Comparison of ENCODE assay signal across 13 mouse cellular contexts in the genomic region with DNA sequence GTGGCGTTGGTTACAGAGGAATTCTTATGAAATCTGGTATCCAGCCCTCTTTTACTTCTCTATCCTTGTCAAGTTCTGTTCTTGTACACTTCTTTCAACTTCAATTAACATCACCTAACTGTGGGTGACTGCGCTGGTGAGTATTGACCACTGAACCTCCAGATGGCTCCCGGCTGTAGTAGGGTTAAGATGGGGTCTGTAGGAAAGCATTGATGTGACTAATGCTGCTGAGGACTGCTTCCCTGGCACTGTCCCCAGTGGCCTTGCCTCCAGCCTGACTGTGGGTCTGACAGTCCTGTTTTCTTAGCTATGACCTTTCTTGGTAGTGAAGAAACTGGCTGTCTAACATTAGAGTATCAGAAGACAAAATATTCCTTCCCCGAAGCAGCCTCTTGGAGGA. TPM values are rescaled to one million over a fixed set of nuclear protein-coding genes. Genes with fewer than 3 reads are reported as not detected.
DNase-seq lines count a peak whose midpoint lies in the region; ATAC-seq and TF ChIP-seq lines count a peak whose summit lies in the region.
"Had no signal": no experiment of that assay in that cellular context is flagged by ENCODE, and none has a peak within 500 bp of the region (broad histone marks: within the 10 kb centered on the region; RNA-seq: fewer than 3 reads in every experiment).

No protein-coding gene starts in this region.

- WGBS in hindbrain, embryonic 16.5 days = 95% methylated on average over 4 of the region's 4 CpGs
- WGBS in hindbrain, postnatal 0 days = 80% methylated on average over 4 of the region's 4 CpGs
- WGBS in lung, postnatal 0 days = 66% methylated on average over 4 of the region's 4 CpGs

- no peaks in the 10 kb centered on the region for H3K27me3 ChIP-seq in hindbrain, embryonic 16.5 days (replicated peaks; ENCODE audit: control insufficient read depth, insufficient read depth, low read length)
- no peaks in the 10 kb centered on the region for H3K27me3 ChIP-seq in hindbrain, postnatal 0 days (ENCODE audit: insufficient read depth, low read length)
- H3K27me3 ChIP-seq in lung, postnatal 0 days (replicated peaks; ENCODE audit: insufficient read depth, low read length) = no peaks in the 10 kb centered on the region

- H3K27ac ChIP-seq in hindbrain, embryonic 16.5 days (ENCODE audit: low read depth, low read length) = no peak overlapping the region
- no peak overlapping the region for H3K27ac ChIP-seq in hindbrain, postnatal 0 days
- no peak overlapping the region for H3K27ac ChIP-seq in lung, postnatal 0 days (ENCODE audit: low read length)
- H3K27ac ChIP-seq: left cerebral cortex, adult 2 months had no signal

- H3K9me3 ChIP-seq in hindbrain, embryonic 16.5 days (ENCODE audit: control insufficient read depth, low read length) = no peaks in the 10 kb centered on the region
- no peaks in the 10 kb centered on the region for H3K9me3 ChIP-seq in hindbrain, postnatal 0 days (ENCODE audit: low read length)
- H3K9me3 ChIP-seq in lung, postnatal 0 days (ENCODE audit: low read length) = no peaks in the 10 kb centered on the region

- H3K36me3 ChIP-seq in hindbrain, embryonic 16.5 days (ENCODE audit: control insufficient read depth, insufficient read depth, low read length) = peaks cover 10% of the 10 kb centered on the region
- peaks cover 6% of the 10 kb centered on the region; the same call in 1 of the 2 replicates for H3K36me3 ChIP-seq in hindbrain, postnatal 0 days (ENCODE audit: insufficient read depth, low read length)
- no peaks in the 10 kb centered on the region for H3K36me3 ChIP-seq in lung, postnatal 0 days (ENCODE audit: insufficient read depth, low read length)

- 0 out of 2 replicates have a peak, but pooled peaks have one; percentile 35 for TF ChIP-seq EP300 in lung, postnatal 0 days (IDR thresholded peaks at IDR 0.05)

- no peak for DNase-seq in hindbrain, postnatal 0 days (ENCODE audit: low spot score)
- DNase-seq in adrenal gland, adult 18-20 months (ENCODE audit: low spot score in 2 of 2) = peak; percentile 30 to 39
- peak; percentile 38 to 71 for DNase-seq in heart, adult 9 months (ENCODE audit: low spot score in 2 of 2)
- peak; percentile 84 for DNase-seq in lung, postnatal 0 days (ENCODE audit: low spot score)
- DNase-seq in spleen, postnatal 10 days (ENCODE audit: low spot score in 2 of 2) = no peak
- DNase-seq in layer of hippocampus, postnatal 36 days = no peak
- no peak for DNase-seq in c-Kit-positive CD71-positive TER-119-positive erythroid progenitor cells, embryonic 14.5 days (ENCODE audit: low spot score)

- H3K4me3 ChIP-seq in hindbrain, embryonic 16.5 days (ENCODE audit: low read length) = no peak overlapping the region
- no peak overlapping the region for H3K4me3 ChIP-seq in hindbrain, postnatal 0 days (ENCODE audit: low read length)
- no peak overlapping the region for H3K4me3 ChIP-seq in lung, postnatal 0 days (ENCODE audit: low read depth, low read length)
- H3K4me3 ChIP-seq: left cerebral cortex, adult 2 months had no signal

- H3K9ac ChIP-seq in hindbrain, embryonic 16.5 days (ENCODE audit: low read depth, low read length) = no peak overlapping the region
- H3K9ac ChIP-seq in hindbrain, postnatal 0 days (replicated peaks; ENCODE audit: low read length) = no peak overlapping the region
- H3K9ac ChIP-seq in lung, postnatal 0 days (replicated peaks; ENCODE audit: low read depth) = no peak overlapping the region

- no peak overlapping the region for H3K4me2 ChIP-seq in hindbrain, embryonic 16.5 days (ENCODE audit: low read length)
- no peak overlapping the region for H3K4me2 ChIP-seq in hindbrain, postnatal 0 days (ENCODE audit: low read depth, low read length)
- H3K4me2 ChIP-seq in lung, postnatal 0 days (replicated peaks; ENCODE audit: low read depth, low read length) = no peak overlapping the region

- ATAC-seq in hindbrain, embryonic 16.5 days = 0 out of 2 replicates have a peak, but pooled peaks have one; percentile 35
- no peak for ATAC-seq in hindbrain, postnatal 0 days
- peak; percentile 86 for ATAC-seq in lung, postnatal 0 days

- H3K4me1 ChIP-seq in hindbrain, embryonic 16.5 days (ENCODE audit: control insufficient read depth, insufficient read depth, low read depth, low read length) = peaks cover 4% of the 10 kb centered on the region; the same call in 1 of the 2 replicates
- H3K4me1 ChIP-seq in hindbrain, postnatal 0 days (ENCODE audit: insufficient read depth, low read length) = 0 out of 2 replicates have a peak, but pooled peaks cover 5% of the 10 kb centered on the region
- H3K4me1 ChIP-seq in lung, postnatal 0 days (ENCODE audit: insufficient read depth, low read depth, low read length) = no peaks in the 10 kb centered on the region

- TF ChIP-seq CTCF in hindbrain, postnatal 0 days (IDR thresholded peaks at IDR 0.05; ENCODE audit: low read depth) = no peak
- TF ChIP-seq CTCF in lung, postnatal 0 days (IDR thresholded peaks at IDR 0.05) = peak; percentile 60

RNA-seq across cellular contexts. Expression of a gene that starts 38.4 kb away (rescaled TPM):
- not detected in 2 replicates for polyA plus RNA-seq in hindbrain, embryonic 16.5 days (2015; fragmentation: Nextera tagmentation; extraction: Ambion mirVana)
- total RNA-seq in hindbrain, postnatal 0 days (2014; rRNA removed) = not detected in 2 replicates
- polyA plus RNA-seq in hindbrain, postnatal 0 days (2015; fragmentation: Nextera tagmentation; extraction: Ambion mirVana) = not detected in 2 replicates
- not detected for total RNA-seq in adrenal gland, adult 18-20 months (2021)
- polyA plus RNA-seq in lung, postnatal 0 days (2015; fragmentation: Nextera tagmentation; extraction: Ambion mirVana) = not detected in 2 replicates
- not detected for total RNA-seq in layer of hippocampus, postnatal 36 days (2021)
- total RNA-seq: gastrocnemius, postnatal 25 days; left cerebral cortex, adult 2 months; megakaryocyte, adult 5-6 weeks; neutrophil, adult 5-6 weeks had no signal
- polyA plus RNA-seq: testis, adult 2 months had no signal

Comparison
In these comparisons a context has a peak if more than half of its experiments do, and no peak if none do; other contexts are left out.
1. DNase-seq: peak in adrenal gland, adult 18-20 months (2 of 2), heart, adult 9 months (2 of 2) and lung, postnatal 0 days (single experiment); none in hindbrain, postnatal 0 days (single experiment), spleen, postnatal 10 days (0 of 2), layer of hippocampus, postnatal 36 days (0 of 2) and c-Kit-positive CD71-positive TER-119-positive erythroid progenitor cells, embryonic 14.5 days (single experiment).